Mouse (Mus musculus): Measurements from ENCODE around the gene Rack1.
"Not testable (repeated sequence)": the region's sequence is repeated elsewhere in the genome, so short reads cannot be mapped to it uniquely, and the experiment has no call there.

Gene Rack1

GRCm38 (mm10) chr11:48799921-48800701 lies at the start of gene Rack1:
Gene Rack1 (plus strand): TSS chr11:48800332.
- DNase-seq (ENCODE audit: low spot score in 2 of 2): peak; percentile 92 to 93

GRCm38 (mm10) chr11:48750428-48750827 lies 49.7 kb upstream of the Rack1 start:
- DNase-seq (ENCODE audit: low spot score in 2 of 2): no peak

- not testable (repeated sequence) for DNase-seq (ENCODE audit: low spot score in 2 of 2)
These were observed 46.6 kb upstream of the Rack1 start for GRCm38 (mm10) chr11:48753534-48753933.

GRCm38 (mm10) chr11:48759021-48759420 lies 41.1 kb upstream of the Rack1 start:
- DNase-seq (ENCODE audit: low spot score in 2 of 2): no peak

GRCm38 (mm10) chr11:48764119-48764518 lies 36.0 kb upstream of the Rack1 start:
- DNase-seq (ENCODE audit: low spot score in 2 of 2): no peak

- DNase-seq (ENCODE audit: low spot score in 2 of 2): no peak
These were observed 32.8 kb upstream of the Rack1 start for GRCm38 (mm10) chr11:48767195-48767876.

GRCm38 (mm10) chr11:48771691-48772090 lies 28.4 kb upstream of the Rack1 start:
- DNase-seq (ENCODE audit: low spot score in 2 of 2): no peak

- DNase-seq (ENCODE audit: low spot score in 2 of 2): peak; percentile 63 to 68
These were observed 25.5 kb upstream of the Rack1 start for GRCm38 (mm10) chr11:48774443-48775298.

GRCm38 (mm10) chr11:48775483-48775882 lies 24.6 kb upstream of the Rack1 start:
- peak; percentile 78 to 79 for DNase-seq (ENCODE audit: low spot score in 2 of 2)

- no peak for DNase-seq (ENCODE audit: low spot score in 2 of 2)
These were observed 23.5 kb upstream of the Rack1 start for GRCm38 (mm10) chr11:48776664-48777063.

- no peak for DNase-seq (ENCODE audit: low spot score in 2 of 2)
These were observed 22.8 kb upstream of the Rack1 start for GRCm38 (mm10) chr11:48777303-48777702.

GRCm38 (mm10) chr11:48779450-48779849 lies 20.7 kb upstream of the Rack1 start:
- no peak for DNase-seq (ENCODE audit: low spot score in 2 of 2)

- no peak for DNase-seq (ENCODE audit: low spot score in 2 of 2)
These were observed 17.9 kb upstream of the Rack1 start for GRCm38 (mm10) chr11:48782243-48782642.

- peak; percentile 47 to 57 for DNase-seq (ENCODE audit: low spot score in 2 of 2)
These were observed 12.5 kb upstream of the Rack1 start for GRCm38 (mm10) chr11:48787455-48788211.

- peak; percentile 79 to 82 for DNase-seq (ENCODE audit: low spot score in 2 of 2)
These were observed 11.6 kb upstream of the Rack1 start for GRCm38 (mm10) chr11:48788311-48789089.

GRCm38 (mm10) chr11:48789215-48789614 lies 10.9 kb upstream of the Rack1 start:
- no peak for DNase-seq (ENCODE audit: low spot score in 2 of 2)

GRCm38 (mm10) chr11:48789973-48790823 lies 9.9 kb upstream of the Rack1 start:
- DNase-seq (ENCODE audit: low spot score in 2 of 2): peak; percentile 88 to 92

GRCm38 (mm10) chr11:48790946-48791345 lies 9.2 kb upstream of the Rack1 start:
- DNase-seq (ENCODE audit: low spot score in 2 of 2): no peak

- not testable (repeated sequence) for DNase-seq (ENCODE audit: low spot score in 2 of 2)
These were observed 8.2 kb upstream of the Rack1 start for GRCm38 (mm10) chr11:48791894-48792293.

- DNase-seq (ENCODE audit: low spot score in 2 of 2): no peak
These were observed 6.9 kb upstream of the Rack1 start for GRCm38 (mm10) chr11:48793184-48793583.
